ENCODE assay signal across 8 mouse cellular contexts in the genomic region with DNA sequence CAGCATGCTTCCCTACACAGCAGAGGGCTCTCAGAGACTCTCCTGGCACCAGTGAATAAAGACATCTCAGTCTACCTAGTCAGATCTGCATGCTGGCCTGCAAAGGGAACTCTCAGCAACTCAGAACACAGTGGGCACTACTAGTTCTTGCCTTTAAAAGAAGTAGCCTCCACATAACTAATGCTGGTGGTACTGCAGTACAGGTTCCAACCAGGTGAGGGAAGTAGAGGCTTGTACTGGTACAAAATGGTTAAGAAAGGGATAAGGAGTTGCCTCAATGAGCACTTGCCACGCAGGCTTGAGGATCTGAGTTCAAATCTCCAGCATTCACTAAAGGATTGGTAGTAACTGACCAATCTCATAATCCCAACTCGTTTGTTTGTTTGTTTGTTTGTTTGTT.
A peak's percentile ranks its signal among the peaks of the same experiment; 100 is the strongest.
DNase-seq lines count a peak whose midpoint lies in the region.

No protein-coding gene starts in this region.

- DNase-seq in adrenal gland, postnatal 10 days, result peak; percentile 14
- no peak for DNase-seq in adrenal gland, postnatal 36 days
- peak; percentile 18 for DNase-seq in kidney, postnatal 10 days
- DNase-seq in kidney, postnatal 14 days, result no peak
- peak; percentile 22 to 58 for DNase-seq in cerebellum, postnatal 25 days
- peak; percentile 36 for DNase-seq in lung, postnatal 10 days
- no peak for DNase-seq in right cerebral cortex, postnatal 10 days (ENCODE audit: low spot score in 2 of 2)
- DNase-seq in gastrocnemius, postnatal 4 days (ENCODE audit: low spot score in 2 of 2), result no peak

Comparison
In these comparisons a context has a peak if more than half of its experiments do, and no peak if none do; other contexts are left out.
1. DNase-seq: peak in adrenal gland, postnatal 10 days (single experiment), kidney, postnatal 10 days (single experiment), cerebellum, postnatal 25 days (2 of 2) and lung, postnatal 10 days (single experiment); none in adrenal gland, postnatal 36 days (0 of 2), kidney, postnatal 14 days (single experiment), right cerebral cortex, postnatal 10 days (0 of 2) and gastrocnemius, postnatal 4 days (0 of 2).